Mouse (Mus musculus) limb, embryonic 11.5 days (tissue): ENCODE measurements around the gene Stx4a. TPM values are rescaled to one million over a fixed set of nuclear protein-coding genes. Genes with fewer than 3 reads are reported as not detected.

ENCODE experiments used
- ATAC-seq: fragments of 200-750 bp; cut with Nextera tagmentation; 2 replicates; pipeline ENCODE4 v1.8.0; 2017; ENCODE audit warnings: low read depth; ENCODE audit not compliant: insufficient number of reproducible peaks, low FRiP score, low TSS enrichment
- DNase-seq: peaks from one replicate; pipeline ENCODE4 v3.0.0-alpha.2; 2015; ENCODE audit warnings: low spot score
- H3K27ac ChIP-seq: fragments of 300-500 bp; sonication (generic); replicated peaks from 2 replicates; pipeline ENCODE4 v1.5.1; 2014; ENCODE audit warnings: low read depth, mild to moderate bottlenecking, low read length
- H3K27me3 ChIP-seq: fragments of 300-500 bp; sonication (generic); 2 replicates; pipeline ENCODE4 v1.6.1; 2014; ENCODE audit warnings: mild to moderate bottlenecking, low read length, mixed read lengths; ENCODE audit not compliant: control insufficient read depth, insufficient read depth
- H3K36me3 ChIP-seq: fragments of 300-500 bp; sonication (generic); 2 replicates; pipeline ENCODE4 v1.6.1; 2014; ENCODE audit warnings: mild to moderate bottlenecking, low read length, moderate library complexity, mixed read lengths; ENCODE audit not compliant: control insufficient read depth, insufficient read depth
- H3K4me1 ChIP-seq: fragments of 300-500 bp; sonication (generic); 2 replicates; pipeline ENCODE4 v1.6.1; 2014; ENCODE audit warnings: low read length, mixed read lengths; ENCODE audit not compliant: control insufficient read depth, insufficient read depth
- H3K4me2 ChIP-seq: fragments of 300-500 bp; sonication (generic); 2 replicates; pipeline ENCODE4 v1.6.1; 2014; ENCODE audit warnings: low read depth, mild to moderate bottlenecking, moderate library complexity; ENCODE audit not compliant: severe bottlenecking
- H3K4me3 ChIP-seq: fragments of 300-500 bp; sonication (generic); 2 replicates; pipeline ENCODE4 v1.5.1; 2014; ENCODE audit warnings: low read depth, low read length
- H3K9ac ChIP-seq: fragments of 300-500 bp; sonication (generic); 2 replicates; pipeline ENCODE4 v1.6.1; 2014; ENCODE audit warnings: mild to moderate bottlenecking, low read length
- H3K9me3 ChIP-seq: fragments of 300-500 bp; sonication (generic); 2 replicates; pipeline ENCODE4 v1.6.1; 2016; ENCODE audit warnings: low read length; ENCODE audit not compliant: control insufficient read depth
- WGBS: fragments of 180-500 bp; shearing (Covaris S2); extraction: QIAGEN DNeasy Blood & Tissue Kit; methylation state at CpG from one replicate; pipeline ENCODE4 v1.1.7; 2014; 5-methylcytosine and 5-hydroxymethylcytosine counted together
- polyA plus RNA-seq: library from polyadenylated mRNA; unstranded; fragments of >200 nt; fragmentation: Nextera tagmentation; extraction: Ambion mirVana; gene quantifications from 2 replicates; pipeline ENCODE4 v1.2.1, GENCODE M21; 2014

Stx4a gene
- polyA plus RNA-seq, 1 experiment from 2014 or later: 17.3 TPM

DNA sequence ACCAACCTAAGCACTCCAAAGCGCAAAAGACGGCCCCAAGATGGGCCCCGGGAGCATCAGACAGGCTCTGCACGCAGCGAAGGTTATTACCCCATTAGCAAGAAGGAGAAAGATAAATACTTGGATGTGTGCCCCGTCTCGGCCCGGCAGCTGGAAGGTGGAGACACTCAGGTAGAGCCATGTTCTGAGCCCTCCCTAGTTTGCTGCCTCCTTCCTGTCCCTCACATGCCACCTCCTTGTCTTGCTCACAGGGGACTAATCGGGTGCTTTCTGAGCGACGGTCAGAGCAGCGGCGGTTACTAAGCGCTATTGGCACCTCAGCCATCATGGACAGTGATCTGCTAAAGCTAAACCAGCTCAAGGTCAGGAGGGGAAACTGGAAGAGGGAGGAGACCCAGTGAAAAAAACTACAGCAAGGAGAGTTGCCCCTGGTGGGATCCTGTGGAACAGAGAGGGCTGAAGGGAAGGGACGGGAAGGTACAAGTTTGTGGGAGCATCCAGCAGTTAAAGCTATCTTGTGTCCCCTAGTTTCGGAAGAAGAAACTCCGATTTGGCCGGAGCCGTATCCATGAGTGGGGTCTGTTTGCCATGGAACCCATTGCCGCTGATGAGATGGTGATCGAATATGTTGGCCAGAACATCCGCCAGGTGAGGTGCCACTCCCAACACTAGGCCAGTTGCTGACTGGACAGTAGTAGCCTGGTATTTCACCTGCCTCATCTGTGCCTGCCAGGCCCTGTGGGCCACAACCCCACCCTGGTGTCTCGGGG is 26.8 kb upstream of the Stx4a start:
- Histone ChIP-seq H3K4me3 (no peak overlapping the region), H3K4me1 (no peaks in the 10 kb centered on the region), H3K36me3 (peaks cover 35% of the 10 kb centered on the region), H3K9ac (no peak overlapping the region), H3K4me2 (no peak overlapping the region), H3K9me3 (no peaks in the 10 kb centered on the region), H3K27me3 (no peaks in the 10 kb centered on the region), H3K27ac (no peak overlapping the region)
- DNase-seq (no peak), ATAC-seq (no peak)
- 92% methylated on average over 23 of the region's 23 CpGs for WGBS

DNA sequence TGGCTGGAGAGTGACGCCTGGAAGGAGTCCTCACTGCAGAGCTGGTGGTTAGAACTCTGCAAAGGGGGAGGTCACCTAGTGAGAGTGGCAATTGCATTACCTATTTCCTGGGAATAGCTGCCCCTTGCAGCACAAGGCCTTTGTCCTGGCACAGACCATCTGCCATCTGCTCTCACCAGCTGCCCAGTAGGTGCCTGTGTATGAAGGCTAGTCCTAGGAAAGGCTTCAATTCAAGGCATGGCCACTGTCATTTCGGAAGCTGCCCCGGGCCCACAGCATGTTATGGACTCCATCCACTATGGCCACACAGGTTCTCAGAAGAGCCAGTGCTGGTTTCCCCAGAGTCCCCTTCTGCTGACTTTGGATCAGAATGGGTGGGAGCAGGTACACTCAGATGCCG is 25.5 kb upstream of the Stx4a start:
- H3K36me3 ChIP-seq: peaks cover 33% of the 10 kb centered on the region
- no peak overlapping the region for H3K4me2 ChIP-seq
- DNase-seq: no peak
- WGBS: 89% methylated on average over 4 of the region's 4 CpGs
- no peaks in the 10 kb centered on the region for H3K9me3 ChIP-seq
- ATAC-seq: no peak
- no peaks in the 10 kb centered on the region for H3K27me3 ChIP-seq
- H3K4me1 ChIP-seq: no peaks in the 10 kb centered on the region
- no peak overlapping the region for H3K27ac ChIP-seq
- no peak overlapping the region for H3K9ac ChIP-seq
- no peak overlapping the region for H3K4me3 ChIP-seq

DNA sequence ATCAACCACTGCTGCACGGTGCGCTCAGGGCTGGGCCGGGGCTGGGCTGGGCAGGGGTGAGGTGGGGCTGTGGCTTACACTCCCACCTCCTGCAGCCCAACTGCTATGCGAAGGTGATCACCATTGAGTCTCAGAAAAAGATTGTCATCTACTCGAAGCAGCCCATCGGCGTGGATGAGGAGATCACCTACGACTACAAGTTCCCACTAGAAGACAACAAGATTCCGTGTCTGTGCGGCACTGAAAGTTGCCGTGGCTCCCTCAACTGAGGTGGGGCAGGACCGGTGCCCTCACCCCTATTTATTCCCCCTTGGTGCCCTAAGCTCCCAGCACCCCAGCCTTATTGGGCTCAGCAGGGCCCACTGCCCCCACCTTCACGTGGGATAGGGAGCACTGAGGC is 24.9 kb upstream of the Stx4a start:
- Histone ChIP-seq H3K4me3 (no peak overlapping the region), H3K36me3 (peaks cover 33% of the 10 kb centered on the region), H3K27ac (no peak overlapping the region), H3K9ac (no peak overlapping the region), H3K9me3 (no peaks in the 10 kb centered on the region), H3K27me3 (no peaks in the 10 kb centered on the region), H3K4me2 (no peak overlapping the region), H3K4me1 (no peaks in the 10 kb centered on the region)
- 90% methylated on average over 13 of the region's 13 CpGs for WGBS
- ATAC-seq: no peak
- DNase-seq: no peak

DNA sequence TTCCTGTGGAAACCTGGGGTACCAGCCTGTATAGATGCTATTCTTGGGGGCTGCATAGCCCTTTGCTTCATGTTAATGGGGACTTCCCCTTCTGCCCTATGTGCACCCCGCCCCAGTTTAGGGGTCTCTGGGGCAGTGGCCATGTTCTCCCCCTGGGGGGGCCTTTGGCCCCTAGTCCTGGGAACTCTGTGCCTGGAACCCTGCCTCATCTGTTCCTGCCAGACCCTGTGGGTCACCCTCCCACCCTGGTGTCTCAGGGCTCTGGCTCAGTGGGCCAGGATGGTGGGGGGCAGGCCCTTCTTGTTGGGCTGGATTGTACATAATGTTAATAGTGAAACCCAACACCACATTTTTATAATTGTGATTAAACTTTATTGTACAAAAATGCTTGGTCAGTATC is 24.4 kb upstream of the Stx4a start:
- DNase-seq (no peak), ATAC-seq (no peak)
- H3K27me3 ChIP-seq: no peaks in the 10 kb centered on the region
- 96% methylated on average over 1 of the region's 1 CpGs for WGBS
- no peak overlapping the region for H3K9ac ChIP-seq
- no peak overlapping the region for H3K27ac ChIP-seq
- peaks cover 33% of the 10 kb centered on the region for H3K36me3 ChIP-seq
- no peaks in the 10 kb centered on the region for H3K9me3 ChIP-seq
- H3K4me3 ChIP-seq: no peak overlapping the region
- no peak overlapping the region for H3K4me2 ChIP-seq
- no peaks in the 10 kb centered on the region for H3K4me1 ChIP-seq

DNA sequence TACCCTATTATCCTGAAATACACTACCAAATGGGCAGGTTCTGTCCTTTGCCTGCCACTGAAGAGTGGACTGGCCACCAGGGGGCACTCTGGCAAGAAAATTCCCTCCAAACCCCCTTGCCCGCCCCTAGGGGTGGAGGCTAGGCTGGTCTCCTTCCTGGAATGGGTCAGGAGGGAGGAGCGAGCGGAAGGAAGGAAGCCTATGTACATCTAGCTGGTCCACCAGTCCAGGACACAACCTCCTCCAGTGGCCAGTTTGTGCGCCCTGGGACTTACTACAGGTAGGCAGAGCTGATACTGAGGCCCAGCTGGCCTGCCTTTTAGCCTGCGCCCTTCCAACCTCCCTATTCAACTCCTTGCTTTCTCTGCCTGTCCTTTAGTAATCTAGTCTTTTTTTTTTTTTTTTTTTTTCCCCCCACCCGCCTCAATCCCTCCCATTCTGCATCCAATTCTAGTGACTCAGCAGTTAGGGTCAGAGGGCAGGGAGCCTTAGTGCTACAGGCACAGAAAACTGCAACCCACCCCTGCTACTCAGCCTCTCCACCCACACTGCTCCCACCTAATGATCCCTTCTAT is 23.6 kb upstream of the Stx4a start, which contains the start of gene Hsd3b7:
Hsd3b7 (plus strand) TSS at position 170 of the 575 bp plus-strand sequence.
- Histone ChIP-seq H3K27ac (no peak within 1 kb of the TSS), H3K9me3 (no peaks in the 10 kb centered on the region), H3K27me3 (no peaks in the 10 kb centered on the region), H3K4me1 (no peaks in the 10 kb centered on the region), H3K9ac (peak within 1 kb of the TSS; percentile 27; the same call in 1 of the 2 replicates), H3K36me3 (peaks cover 27% of the 10 kb centered on the region), H3K4me2 (no peak within 1 kb of the TSS; the same call in 1 of the 2 replicates), H3K4me3 (0 out of 2 replicates have a peak within 1 kb of the TSS, but pooled peaks have one; percentile 5)
- DNase-seq: peak; percentile 96
- ATAC-seq: peak; percentile 73
- WGBS: 34% methylated on average over 6 of the region's 6 CpGs

DNA sequence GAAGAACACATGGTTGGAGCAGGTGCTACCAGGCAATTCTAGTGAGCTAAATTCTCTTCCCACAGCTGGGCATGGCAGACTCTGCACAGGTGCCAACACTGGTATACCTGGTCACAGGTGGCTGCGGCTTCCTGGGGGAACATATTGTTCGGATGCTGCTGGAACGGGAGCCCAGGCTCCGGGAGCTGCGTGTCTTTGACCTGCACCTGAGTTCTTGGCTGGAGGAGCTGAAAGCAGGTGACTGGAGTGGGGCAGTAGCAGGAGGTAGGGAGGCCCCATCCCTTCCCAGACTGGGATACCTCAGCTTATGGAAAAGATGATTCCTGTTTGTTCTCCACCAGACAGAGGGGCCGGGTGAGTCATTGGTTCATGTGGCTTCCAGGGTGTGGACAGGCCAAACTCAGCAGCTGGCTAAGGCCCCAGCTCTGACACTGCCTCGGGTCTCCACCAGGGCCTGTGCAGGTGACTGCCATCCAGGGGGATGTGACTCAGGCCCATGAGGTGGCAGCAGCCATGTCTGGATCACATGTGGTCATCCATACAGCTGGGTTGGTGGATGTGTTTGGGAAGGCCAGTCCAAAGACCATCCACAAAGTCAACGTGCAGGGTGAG is 23.0 kb upstream of the Stx4a start:
- WGBS: 93% methylated on average over 8 of the region's 8 CpGs
- ATAC-seq: no peak
- no peak overlapping the region for H3K4me2 ChIP-seq
- no peak overlapping the region for H3K27ac ChIP-seq
- peaks cover 22% of the 10 kb centered on the region; the same call in 1 of the 2 replicates for H3K36me3 ChIP-seq
- H3K27me3 ChIP-seq: no peaks in the 10 kb centered on the region
- peak overlapping the region; percentile 27; the same call in 1 of the 2 replicates for H3K9ac ChIP-seq
- DNase-seq: no peak
- H3K4me1 ChIP-seq: no peaks in the 10 kb centered on the region
- H3K9me3 ChIP-seq: no peaks in the 10 kb centered on the region
- H3K4me3 ChIP-seq: 0 out of 2 replicates have a peak overlapping the region, but pooled peaks have one; percentile 5

DNA sequence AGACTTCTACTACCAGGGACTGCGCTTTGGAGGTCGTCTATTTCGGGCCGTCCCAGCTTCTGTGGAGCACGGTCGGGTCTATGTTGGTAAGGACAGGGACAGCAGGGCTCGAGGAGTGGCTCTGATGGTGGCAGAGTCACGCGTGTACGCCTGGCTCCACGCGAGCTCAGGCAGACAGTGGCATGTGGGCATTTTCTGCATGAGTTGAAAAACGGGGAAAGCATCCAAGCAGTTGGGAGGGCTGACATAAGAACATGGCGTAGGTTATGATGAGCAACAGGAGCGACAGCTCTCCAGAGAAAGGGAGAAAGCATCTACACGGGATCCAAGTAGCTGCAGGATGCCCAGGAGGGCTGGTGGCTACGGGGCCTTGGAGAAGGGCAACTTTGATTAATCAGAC is 21.8 kb upstream of the Stx4a start:
- Histone ChIP-seq H3K4me2 (no peak overlapping the region), H3K9ac (no peak overlapping the region), H3K27me3 (no peaks in the 10 kb centered on the region), H3K27ac (no peak overlapping the region), H3K4me3 (no peak overlapping the region), H3K4me1 (no peaks in the 10 kb centered on the region), H3K9me3 (no peaks in the 10 kb centered on the region), H3K36me3 (peaks cover 17% of the 10 kb centered on the region; the same call in 1 of the 2 replicates)
- 91% methylated on average over 17 of the region's 17 CpGs for WGBS
- DNase-seq: no peak
- ATAC-seq: no peak

DNA sequence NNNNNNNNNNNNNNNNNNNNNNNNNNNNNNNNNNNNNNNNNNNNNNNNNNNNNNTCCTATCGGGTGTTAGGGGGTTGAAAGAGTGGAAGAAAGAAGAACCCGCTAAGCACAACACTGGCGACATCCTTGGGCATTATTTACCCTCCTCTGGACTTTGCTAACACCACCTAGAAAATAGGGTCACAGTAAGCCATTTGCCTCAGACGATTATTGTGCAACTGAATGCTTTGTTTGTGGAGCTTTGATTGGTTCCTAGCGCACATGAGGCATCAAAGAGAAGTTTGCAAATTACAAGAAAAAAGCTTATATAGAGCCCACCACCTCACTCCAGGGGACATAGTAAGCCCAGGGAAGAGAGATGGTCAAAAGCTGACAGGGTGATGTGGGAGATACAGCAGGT is 15.3 kb upstream of the Stx4a start:
- no peaks in the 10 kb centered on the region for H3K27me3 ChIP-seq
- H3K27ac ChIP-seq: no peak overlapping the region
- H3K4me2 ChIP-seq: no peak overlapping the region
- no peak overlapping the region for H3K4me3 ChIP-seq
- no peak overlapping the region for H3K9ac ChIP-seq
- ATAC-seq: no peak
- WGBS: 85% methylated on average over 5 of the region's 5 CpGs
- H3K9me3 ChIP-seq: no peaks in the 10 kb centered on the region
- no peaks in the 10 kb centered on the region for H3K4me1 ChIP-seq
- no peaks in the 10 kb centered on the region for H3K36me3 ChIP-seq
- DNase-seq: no peak
